Mouse (Mus musculus): ENCODE measurements around the gene Xpnpep1. TPM values are rescaled to one million over a fixed set of nuclear protein-coding genes. Genes with fewer than 3 reads are reported as not detected.

The Xpnpep1 gene
- polyA plus RNA-seq, 1 experiment from 2014 or later: 160 TPM

DNA sequence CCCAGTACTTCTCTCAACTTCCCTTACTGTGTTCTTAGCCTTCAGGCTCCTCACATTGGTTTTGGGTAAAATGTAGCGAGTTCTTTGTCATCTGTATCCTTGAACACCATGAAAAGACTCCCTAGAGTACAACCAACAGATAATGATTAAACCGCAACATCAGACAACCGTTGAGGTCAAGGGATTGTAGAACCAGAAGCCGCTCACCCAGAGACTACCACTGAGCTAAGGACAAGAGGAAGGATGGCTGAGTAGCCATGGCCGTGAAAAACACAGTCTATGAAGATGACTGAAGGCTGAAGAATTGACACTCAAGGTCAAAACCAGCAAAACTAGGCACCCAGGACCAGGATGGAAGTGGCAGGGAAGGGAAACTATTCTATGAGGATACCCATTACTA, 10.3 kb downstream of the Xpnpep1 start:
- no peak for ATAC-seq (ENCODE audit: insufficient read depth, low FRiP score)
- Histone ChIP-seq H3K9ac (ENCODE audit: low read length) (no peak overlapping the region), H3K27ac (ENCODE audit: low read length) (no peak overlapping the region), H3K4me1 (ENCODE audit: control insufficient read depth, insufficient read depth, low read length) (no peaks in the 10 kb centered on the region; the same call in 1 of the 2 replicates), H3K9me3 (replicated peaks; ENCODE audit: control insufficient read depth, low read length) (no peaks in the 10 kb centered on the region), H3K36me3 (ENCODE audit: control insufficient read depth, insufficient read depth, low read length) (peaks cover 10% of the 10 kb centered on the region), H3K27me3 (ENCODE audit: control insufficient read depth, insufficient read depth, low read length) (no peaks in the 10 kb centered on the region), H3K4me3 (replicated peaks; ENCODE audit: low read length) (no peak overlapping the region), H3K4me2 (ENCODE audit: low read depth, low read length) (no peak overlapping the region)
- 90% methylated on average over 5 of the region's 5 CpGs for WGBS

DNA sequence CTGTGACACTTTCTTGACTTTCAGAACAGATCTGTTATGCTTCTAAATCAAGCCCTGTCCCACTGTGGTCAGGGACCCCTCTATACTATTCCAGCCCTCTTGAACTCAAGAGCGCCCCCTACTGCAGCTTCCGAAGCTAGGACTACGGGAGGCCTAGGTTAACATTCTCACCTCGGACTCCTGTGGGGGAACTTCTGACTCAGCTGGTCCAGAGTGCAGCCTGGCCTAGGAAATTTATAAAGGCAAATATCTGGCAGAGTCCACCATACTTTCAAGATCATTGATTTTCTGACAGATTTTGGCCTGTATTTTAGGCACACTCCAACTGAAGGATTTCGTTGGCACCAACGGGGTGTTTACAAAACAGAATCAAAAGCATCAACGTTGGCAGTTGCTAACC, 11.0 kb downstream of the Xpnpep1 start:
- Histone ChIP-seq H3K4me2 (ENCODE audit: low read depth, low read length) (no peak overlapping the region), H3K4me1 (ENCODE audit: control insufficient read depth, insufficient read depth, low read length) (no peaks in the 10 kb centered on the region; the same call in 1 of the 2 replicates), H3K36me3 (ENCODE audit: control insufficient read depth, insufficient read depth, low read length) (peaks cover 10% of the 10 kb centered on the region), H3K9ac (ENCODE audit: low read length) (no peak overlapping the region), H3K27me3 (ENCODE audit: control insufficient read depth, insufficient read depth, low read length) (no peaks in the 10 kb centered on the region), H3K9me3 (replicated peaks; ENCODE audit: control insufficient read depth, low read length) (no peaks in the 10 kb centered on the region), H3K4me3 (replicated peaks; ENCODE audit: low read length) (no peak overlapping the region), H3K27ac (ENCODE audit: low read length) (no peak overlapping the region)
- WGBS: 84% methylated on average over 7 of the region's 7 CpGs
- ATAC-seq (ENCODE audit: insufficient read depth, low FRiP score): no peak

DNA sequence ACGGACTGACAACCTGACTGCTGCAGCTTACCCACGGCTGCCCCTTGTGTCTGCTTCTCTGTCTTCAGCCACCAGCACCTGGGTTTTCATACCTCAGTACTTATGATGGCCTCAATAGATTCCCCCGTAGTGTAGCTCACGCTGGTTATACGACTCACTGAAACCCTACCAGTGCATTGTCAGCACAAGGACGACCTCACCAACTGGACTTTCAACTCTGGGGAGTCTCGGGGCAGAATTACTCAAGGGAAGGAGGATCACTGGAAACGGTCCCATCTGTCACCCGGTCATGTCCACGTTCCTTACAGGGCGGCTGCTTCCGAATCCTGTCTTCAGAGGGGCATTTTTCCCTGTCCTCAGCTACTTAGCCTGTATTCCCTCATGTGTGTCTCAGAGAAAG, 11.8 kb downstream of the Xpnpep1 start:
- no peak overlapping the region for H3K4me3 ChIP-seq (replicated peaks; ENCODE audit: low read length)
- H3K27ac ChIP-seq (ENCODE audit: low read length): no peak overlapping the region
- H3K27me3 ChIP-seq (ENCODE audit: control insufficient read depth, insufficient read depth, low read length): no peaks in the 10 kb centered on the region
- 84% methylated on average over 12 of the region's 12 CpGs for WGBS
- no peak for ATAC-seq (ENCODE audit: insufficient read depth, low FRiP score)
- no peaks in the 10 kb centered on the region for H3K9me3 ChIP-seq (replicated peaks; ENCODE audit: control insufficient read depth, low read length)
- no peak overlapping the region for H3K4me2 ChIP-seq (ENCODE audit: low read depth, low read length)
- H3K4me1 ChIP-seq (ENCODE audit: control insufficient read depth, insufficient read depth, low read length): no peaks in the 10 kb centered on the region; the same call in 1 of the 2 replicates
- peaks cover 10% of the 10 kb centered on the region for H3K36me3 ChIP-seq (ENCODE audit: control insufficient read depth, insufficient read depth, low read length)
- no peak overlapping the region for H3K9ac ChIP-seq (ENCODE audit: low read length)

DNA sequence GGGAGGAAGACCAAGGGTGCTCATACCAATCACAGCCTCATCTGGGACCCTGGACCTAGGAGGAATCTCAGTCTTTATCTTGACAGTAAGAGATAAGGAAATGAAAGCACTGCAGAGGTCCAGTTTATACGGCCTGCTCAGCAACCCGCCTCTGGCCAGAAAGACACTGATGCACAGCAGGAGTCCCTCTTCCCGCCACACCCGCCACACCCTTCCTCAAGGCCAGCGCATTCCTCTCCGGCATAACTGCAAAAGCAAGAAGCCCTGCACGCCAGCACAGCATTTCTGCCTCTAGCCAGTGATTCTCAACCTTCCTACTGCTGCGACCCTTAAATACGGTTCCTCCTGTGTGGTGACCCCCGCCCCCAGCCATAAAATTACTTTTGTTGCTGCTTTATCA, 16.8 kb downstream of the Xpnpep1 start:
- no peak overlapping the region for H3K4me2 ChIP-seq (ENCODE audit: low read depth, low read length)
- H3K36me3 ChIP-seq (ENCODE audit: control insufficient read depth, insufficient read depth, low read length): 0 out of 2 replicates have a peak, but pooled peaks cover 6% of the 10 kb centered on the region
- WGBS: 80% methylated on average over 10 of the region's 10 CpGs
- no peak for ATAC-seq (ENCODE audit: insufficient read depth, low FRiP score)
- no peak overlapping the region for H3K9ac ChIP-seq (ENCODE audit: low read length)
- H3K27ac ChIP-seq (ENCODE audit: low read length): peak overlapping the region; percentile 82
- H3K4me1 ChIP-seq (ENCODE audit: control insufficient read depth, insufficient read depth, low read length): peaks cover 17% of the 10 kb centered on the region
- no peaks in the 10 kb centered on the region for H3K9me3 ChIP-seq (replicated peaks; ENCODE audit: control insufficient read depth, low read length)
- H3K27me3 ChIP-seq (ENCODE audit: control insufficient read depth, insufficient read depth, low read length): no peaks in the 10 kb centered on the region
- no peak overlapping the region for H3K4me3 ChIP-seq (replicated peaks; ENCODE audit: low read length)

DNA sequence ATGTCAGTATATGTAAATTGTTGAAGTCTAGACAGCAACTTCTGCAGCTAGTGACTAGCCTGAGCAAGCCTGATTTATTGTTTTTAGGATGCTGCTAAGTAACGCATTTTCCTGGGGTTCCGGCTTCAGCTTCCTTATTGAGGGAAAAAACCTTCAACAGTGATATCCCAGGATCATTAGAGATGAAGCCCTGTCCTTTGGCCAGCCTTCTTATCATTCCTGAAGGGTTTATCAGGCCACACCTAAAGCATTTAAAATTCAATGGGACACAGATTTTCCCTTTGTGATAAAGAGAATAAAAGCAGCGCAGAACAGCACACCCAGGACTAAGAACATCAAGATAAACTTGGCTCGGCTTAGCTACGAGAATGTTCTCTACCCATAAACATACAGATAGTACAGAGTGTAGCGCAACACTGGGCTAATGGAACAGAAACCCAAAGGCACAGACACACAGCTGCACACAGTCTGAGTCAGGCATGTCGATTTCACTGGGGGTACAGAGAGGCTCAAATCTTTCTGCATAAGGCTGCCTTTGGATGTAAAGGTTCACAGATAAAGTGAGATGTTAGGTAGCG, 17.9 kb downstream of the Xpnpep1 start:
- Histone ChIP-seq H3K4me2 (ENCODE audit: low read depth, low read length) (no peak overlapping the region), H3K36me3 (ENCODE audit: control insufficient read depth, insufficient read depth, low read length) (0 out of 2 replicates have a peak, but pooled peaks cover 6% of the 10 kb centered on the region), H3K9me3 (replicated peaks; ENCODE audit: control insufficient read depth, low read length) (no peaks in the 10 kb centered on the region), H3K4me1 (ENCODE audit: control insufficient read depth, insufficient read depth, low read length) (peaks cover 17% of the 10 kb centered on the region), H3K27me3 (ENCODE audit: control insufficient read depth, insufficient read depth, low read length) (no peaks in the 10 kb centered on the region), H3K9ac (ENCODE audit: low read length) (no peak overlapping the region), H3K27ac (ENCODE audit: low read length) (peak overlapping the region; percentile 82), H3K4me3 (replicated peaks; ENCODE audit: low read length) (no peak overlapping the region)
- peak; percentile 71 for ATAC-seq (ENCODE audit: insufficient read depth, low FRiP score)
- WGBS: 49% methylated on average over 8 of the region's 8 CpGs

DNA sequence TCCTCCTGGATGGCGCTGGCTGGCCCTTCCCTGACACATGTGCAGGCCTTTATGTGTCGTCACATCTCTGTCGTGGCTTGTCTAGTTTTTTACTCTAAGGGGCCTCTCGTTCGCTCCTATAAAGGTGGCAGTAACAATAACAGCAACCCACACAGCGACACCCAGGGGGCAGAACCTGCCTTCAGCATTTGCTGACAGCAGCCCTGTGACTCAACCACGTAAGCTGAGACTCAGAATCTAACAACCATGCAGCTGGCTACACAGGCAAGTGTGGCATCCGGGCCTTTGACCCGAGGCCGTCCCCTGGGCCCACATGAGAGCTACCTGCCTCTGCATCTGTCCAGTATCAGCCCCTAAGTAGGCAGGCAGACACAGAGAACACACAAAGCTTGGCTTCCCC, 18.5 kb downstream of the Xpnpep1 start:
- Histone ChIP-seq H3K9me3 (replicated peaks; ENCODE audit: control insufficient read depth, low read length) (no peaks in the 10 kb centered on the region), H3K9ac (ENCODE audit: low read length) (0 out of 2 replicates have a peak overlapping the region, but pooled peaks have one; percentile 29), H3K27ac (ENCODE audit: low read length) (peak overlapping the region; percentile 82), H3K4me3 (replicated peaks; ENCODE audit: low read length) (no peak overlapping the region), H3K4me2 (ENCODE audit: low read depth, low read length) (no peak overlapping the region), H3K36me3 (ENCODE audit: control insufficient read depth, insufficient read depth, low read length) (0 out of 2 replicates have a peak, but pooled peaks cover 6% of the 10 kb centered on the region), H3K27me3 (ENCODE audit: control insufficient read depth, insufficient read depth, low read length) (no peaks in the 10 kb centered on the region), H3K4me1 (ENCODE audit: control insufficient read depth, insufficient read depth, low read length) (peaks cover 17% of the 10 kb centered on the region)
- no peak for ATAC-seq (ENCODE audit: insufficient read depth, low FRiP score)
- 71% methylated on average over 10 of the region's 10 CpGs for WGBS

DNA sequence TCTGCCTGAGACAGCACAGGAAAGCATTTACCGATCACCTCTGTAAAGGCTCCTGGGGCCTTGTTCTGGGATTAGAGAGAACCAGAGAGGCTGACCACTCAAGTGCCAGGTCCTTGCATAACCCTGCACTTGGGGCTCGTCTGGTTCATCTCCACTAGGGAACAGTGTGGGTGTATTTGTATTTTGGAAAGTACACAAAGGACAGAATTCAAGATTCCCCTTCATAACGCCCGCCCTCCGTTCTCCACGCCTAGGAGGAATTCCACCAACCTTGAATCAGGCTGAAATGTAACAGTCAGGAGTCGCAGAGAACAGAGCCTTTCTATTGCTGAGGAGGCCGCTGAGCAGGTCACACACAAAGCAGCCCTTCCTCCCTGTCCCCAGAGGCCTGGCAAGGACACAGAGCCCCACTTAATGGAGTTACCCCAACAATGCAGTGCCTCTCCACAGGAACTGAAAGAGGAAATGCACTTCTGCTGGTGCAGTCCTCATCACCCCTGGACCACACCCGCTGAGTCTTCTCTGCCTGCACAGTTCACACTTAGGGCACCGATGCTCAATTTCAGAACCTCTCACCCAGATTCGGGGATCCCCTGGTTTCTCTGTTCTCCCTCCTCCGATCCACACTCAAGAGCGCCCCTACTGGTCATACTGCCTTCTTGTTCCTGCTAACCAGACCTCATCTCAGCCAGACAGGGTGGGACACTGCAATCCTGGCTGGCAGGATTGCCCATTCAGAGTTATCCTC, 20.1 kb downstream of the Xpnpep1 start:
- no peaks in the 10 kb centered on the region for H3K9me3 ChIP-seq (replicated peaks; ENCODE audit: control insufficient read depth, low read length)
- no peak overlapping the region for H3K4me3 ChIP-seq (replicated peaks; ENCODE audit: low read length)
- H3K36me3 ChIP-seq (ENCODE audit: control insufficient read depth, insufficient read depth, low read length): 0 out of 2 replicates have a peak, but pooled peaks cover 6% of the 10 kb centered on the region
- no peak for ATAC-seq (ENCODE audit: insufficient read depth, low FRiP score)
- H3K9ac ChIP-seq (ENCODE audit: low read length): no peak overlapping the region
- 65% methylated on average over 13 of the region's 13 CpGs for WGBS
- H3K27ac ChIP-seq (ENCODE audit: low read length): no peak overlapping the region
- H3K4me2 ChIP-seq (ENCODE audit: low read depth, low read length): no peak overlapping the region
- no peaks in the 10 kb centered on the region for H3K27me3 ChIP-seq (ENCODE audit: control insufficient read depth, insufficient read depth, low read length)
- peaks cover 17% of the 10 kb centered on the region for H3K4me1 ChIP-seq (ENCODE audit: control insufficient read depth, insufficient read depth, low read length)

DNA sequence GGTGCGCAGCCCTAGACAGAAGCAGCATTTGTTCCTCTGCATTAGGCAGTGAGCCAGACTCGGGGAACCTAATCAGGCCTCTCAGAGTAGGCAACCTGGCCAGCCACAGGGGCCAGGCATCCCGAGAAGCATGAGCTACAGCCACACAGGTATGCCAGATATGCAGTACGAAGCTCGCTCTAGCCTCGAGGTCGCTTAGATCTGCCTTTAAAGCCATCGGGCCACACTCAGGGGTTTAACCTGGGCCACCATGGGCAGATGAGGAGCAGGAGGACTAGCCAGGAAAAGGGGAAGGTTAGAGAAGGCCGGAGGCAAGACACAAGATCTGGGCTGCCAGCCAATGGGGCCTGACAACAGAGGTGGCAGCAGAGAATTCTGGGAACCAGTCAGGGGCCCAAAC, 22.1 kb downstream of the Xpnpep1 start:
- WGBS: 84% methylated on average over 9 of the region's 9 CpGs
- no peak for ATAC-seq (ENCODE audit: insufficient read depth, low FRiP score)
- no peaks in the 10 kb centered on the region for H3K27me3 ChIP-seq (ENCODE audit: control insufficient read depth, insufficient read depth, low read length)
- H3K36me3 ChIP-seq (ENCODE audit: control insufficient read depth, insufficient read depth, low read length): 0 out of 2 replicates have a peak, but pooled peaks cover 6% of the 10 kb centered on the region
- no peak overlapping the region for H3K9ac ChIP-seq (ENCODE audit: low read length)
- H3K9me3 ChIP-seq (replicated peaks; ENCODE audit: control insufficient read depth, low read length): no peaks in the 10 kb centered on the region
- H3K4me3 ChIP-seq (replicated peaks; ENCODE audit: low read length): no peak overlapping the region
- no peak overlapping the region for H3K4me2 ChIP-seq (ENCODE audit: low read depth, low read length)
- H3K27ac ChIP-seq (ENCODE audit: low read length): no peak overlapping the region
- H3K4me1 ChIP-seq (ENCODE audit: control insufficient read depth, insufficient read depth, low read length): peaks cover 14% of the 10 kb centered on the region

DNA sequence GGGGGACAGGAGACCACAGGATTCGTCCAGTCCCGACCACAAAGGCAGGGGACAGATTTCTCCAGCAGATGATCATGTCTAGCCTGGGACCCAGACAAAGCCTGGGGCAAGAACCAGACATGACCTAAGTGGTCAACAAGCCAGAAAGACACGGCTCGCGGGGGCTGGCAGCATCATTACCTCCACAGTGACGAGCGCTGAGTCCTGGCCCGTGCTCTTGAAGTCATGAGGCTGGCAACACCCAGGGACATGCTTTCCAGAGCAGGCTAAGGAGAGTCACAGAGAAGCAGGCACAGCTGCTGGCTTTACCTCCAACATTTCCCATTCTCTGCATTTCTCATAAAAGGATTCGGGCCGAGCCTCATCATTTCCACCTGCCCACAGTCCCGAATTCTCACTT, 22.8 kb downstream of the Xpnpep1 start:
- no peak for ATAC-seq (ENCODE audit: insufficient read depth, low FRiP score)
- Histone ChIP-seq H3K4me2 (ENCODE audit: low read depth, low read length) (no peak overlapping the region), H3K4me3 (replicated peaks; ENCODE audit: low read length) (no peak overlapping the region), H3K27ac (ENCODE audit: low read length) (no peak overlapping the region), H3K9ac (ENCODE audit: low read length) (no peak overlapping the region), H3K9me3 (replicated peaks; ENCODE audit: control insufficient read depth, low read length) (no peaks in the 10 kb centered on the region), H3K27me3 (ENCODE audit: control insufficient read depth, insufficient read depth, low read length) (no peaks in the 10 kb centered on the region), H3K4me1 (ENCODE audit: control insufficient read depth, insufficient read depth, low read length) (peaks cover 12% of the 10 kb centered on the region), H3K36me3 (ENCODE audit: control insufficient read depth, insufficient read depth, low read length) (0 out of 2 replicates have a peak, but pooled peaks cover 6% of the 10 kb centered on the region)
- 76% methylated on average over 11 of the region's 11 CpGs for whole genome bisulfite sequencing
